ENCODE assay signal across 7 mouse cellular contexts in genomic region chr7:19627721-19628120, GRCm38 (mm10). TPM values are rescaled to one million over a fixed set of nuclear protein-coding genes. Genes with fewer than 3 reads are reported as not detected.
A peak's percentile ranks its signal among the peaks of the same experiment; 100 is the strongest.
DNase-seq lines count a peak whose midpoint lies in the region; ATAC-seq and TF ChIP-seq lines count a peak whose summit lies in the region.

No protein-coding gene starts in this region.

- H3K4me1 ChIP-seq in megakaryocyte, embryonic 14.5 days = peaks cover 58% of the 10 kb centered on the region
- H3K4me1 ChIP-seq in forebrain, embryonic 13.5 days = peaks cover 11% of the 10 kb centered on the region
- H3K4me1 ChIP-seq in limb, embryonic 10.5 days = peaks cover 16% of the 10 kb centered on the region
- peaks cover 24% of the 10 kb centered on the region for H3K4me1 ChIP-seq in small intestine, adult 2 months (ENCODE audit: control insufficient read depth, insufficient read depth, insufficient read length, low read length)

- no peak overlapping the region for H3K9ac ChIP-seq in forebrain, embryonic 13.5 days

- H3K9me3 ChIP-seq in megakaryocyte, embryonic 14.5 days = no peaks in the 10 kb centered on the region
- H3K9me3 ChIP-seq in forebrain, embryonic 13.5 days (replicated peaks) = no peaks in the 10 kb centered on the region
- H3K9me3 ChIP-seq in limb, embryonic 10.5 days (replicated peaks) = no peaks in the 10 kb centered on the region

- ATAC-seq in megakaryocyte, adult 5-6 weeks (ENCODE audit: poor library complexity, severe bottlenecking) = no peak
- no peak for ATAC-seq in forebrain, embryonic 13.5 days

- WGBS in forebrain, embryonic 13.5 days = 68% methylated on average over 3 of the region's 3 CpGs
- 71% methylated on average over 3 of the region's 3 CpGs for WGBS in limb, embryonic 10.5 days
- WGBS in small intestine, adult 2 months = 43% methylated on average over 3 of the region's 3 CpGs

- DNase-seq in limb, embryonic 10.5 days (ENCODE audit: low spot score) = no peak
- no peak for DNase-seq in T-cell, adult 2 months (ENCODE audit: low spot score)
- DNase-seq in cerebellum, postnatal 14 days = no peak

- no peak for TF ChIP-seq CTCF in small intestine, adult 2 months (IDR thresholded peaks at IDR 0.05; ENCODE audit: extremely low read depth, insufficient read length, insufficient replicate concordance, low read depth, low read length)

- TF ChIP-seq POLR2A in small intestine, adult 2 months (IDR thresholded peaks at IDR 0.05; ENCODE audit: low read depth, low read length) = no peak

- H3K4me2 ChIP-seq in forebrain, embryonic 13.5 days = peak overlapping the region; percentile 92

- no peak overlapping the region for H3K27ac ChIP-seq in forebrain, embryonic 13.5 days
- H3K27ac ChIP-seq in limb, embryonic 10.5 days = no peak overlapping the region
- H3K27ac ChIP-seq in small intestine, adult 2 months (ENCODE audit: insufficient read depth, low read depth, low read length) = peak overlapping the region; percentile 86

- H3K4me3 ChIP-seq in megakaryocyte, embryonic 14.5 days (replicated peaks) = peak overlapping the region; percentile 97
- no peak overlapping the region; the same call in 1 of the 2 replicates for H3K4me3 ChIP-seq in forebrain, embryonic 13.5 days
- peak overlapping the region; percentile 78 for H3K4me3 ChIP-seq in limb, embryonic 10.5 days
- peak overlapping the region; percentile 90 for H3K4me3 ChIP-seq in small intestine, adult 2 months (ENCODE audit: low read depth, low read length)

- H3K27me3 ChIP-seq in megakaryocyte, embryonic 14.5 days (replicated peaks) = peaks cover 1% of the 10 kb centered on the region
- H3K27me3 ChIP-seq in forebrain, embryonic 13.5 days = 0 out of 2 replicates have a peak, but pooled peaks cover 9% of the 10 kb centered on the region
- H3K27me3 ChIP-seq in limb, embryonic 10.5 days (ENCODE audit: low read depth, poor library complexity, severe bottlenecking) = no peaks in the 10 kb centered on the region
- no peaks in the 10 kb centered on the region for H3K27me3 ChIP-seq in small intestine, adult 2 months (ENCODE audit: control insufficient read depth, insufficient read depth, low read length)

- peaks cover 16% of the 10 kb centered on the region for H3K36me3 ChIP-seq in megakaryocyte, embryonic 14.5 days (replicated peaks; ENCODE audit: low read length)
- peaks cover 10% of the 10 kb centered on the region for H3K36me3 ChIP-seq in forebrain, embryonic 13.5 days (ENCODE audit: poor library complexity, severe bottlenecking)
- peaks cover 11% of the 10 kb centered on the region for H3K36me3 ChIP-seq in limb, embryonic 10.5 days
- H3K36me3 ChIP-seq in small intestine, adult 2 months (ENCODE audit: control insufficient read depth, insufficient read depth, low read length) = peaks cover 4% of the 10 kb centered on the region; the same call in 1 of the 2 replicates

RNA-seq across cellular contexts. Expression of gene Relb, which starts 1.5 kb away (rescaled TPM):
- 14.8 and 22.5 TPM in 2 replicates for polyA plus RNA-seq in megakaryocyte, embryonic 14.5 days (2012; ENCODE audit: insufficient read depth, low replicate concordance)
- total RNA-seq in megakaryocyte, adult 5-6 weeks (2015) = 8.3 and 8.6 TPM in 2 replicates
- 9.3 and 10.3 TPM in 2 replicates for total RNA-seq in megakaryocyte, adult 5-6 weeks (2017)
- 1.5 and 2.6 TPM in 2 replicates for polyA plus RNA-seq in forebrain, embryonic 13.5 days (2015; fragmentation: Nextera tagmentation; extraction: Ambion mirVana)
- polyA plus RNA-seq in limb, embryonic 10.5 days (2016; fragmentation: Nextera tagmentation; extraction: Ambion mirVana) = 3.8 and 4.2 TPM in 2 replicates
- polyA plus RNA-seq in small intestine, adult 2 months (2012; rRNA removed) = 47.2 and 144 TPM in 2 replicates

RNA-seq across cellular contexts. Expression of gene Clasrp, which starts 23.4 kb away (rescaled TPM):
- polyA plus RNA-seq in megakaryocyte, embryonic 14.5 days (2012; ENCODE audit: insufficient read depth, low replicate concordance) = 109 and 265 TPM in 2 replicates
- total RNA-seq in megakaryocyte, adult 5-6 weeks (2015) = 15.8 and 23.4 TPM in 2 replicates
- total RNA-seq in megakaryocyte, adult 5-6 weeks (2017) = 28.8 and 32.6 TPM in 2 replicates
- polyA plus RNA-seq in forebrain, embryonic 13.5 days (2015; fragmentation: Nextera tagmentation; extraction: Ambion mirVana) = 54.0 and 55.7 TPM in 2 replicates
- polyA plus RNA-seq in limb, embryonic 10.5 days (2016; fragmentation: Nextera tagmentation; extraction: Ambion mirVana) = 59.0 and 63.4 TPM in 2 replicates
- 91.6 and 184 TPM in 2 replicates for polyA plus RNA-seq in small intestine, adult 2 months (2012; rRNA removed)

RNA-seq across cellular contexts. Expression of gene Clptm1, which starts 37.1 kb away (rescaled TPM):
- polyA plus RNA-seq in megakaryocyte, embryonic 14.5 days (2012; ENCODE audit: insufficient read depth, low replicate concordance) = 153 and 336 TPM in 2 replicates
- 56.6 and 62.8 TPM in 2 replicates for total RNA-seq in megakaryocyte, adult 5-6 weeks (2015)
- 33.2 and 37.8 TPM in 2 replicates for total RNA-seq in megakaryocyte, adult 5-6 weeks (2017)
- 64.2 and 71.3 TPM in 2 replicates for polyA plus RNA-seq in forebrain, embryonic 13.5 days (2015; fragmentation: Nextera tagmentation; extraction: Ambion mirVana)
- 84.5 and 86.3 TPM in 2 replicates for polyA plus RNA-seq in limb, embryonic 10.5 days (2016; fragmentation: Nextera tagmentation; extraction: Ambion mirVana)
- polyA plus RNA-seq in small intestine, adult 2 months (2012; rRNA removed) = 70.5 and 141 TPM in 2 replicates

RNA-seq across cellular contexts. Expression of gene Apoc2, which starts 50.0 kb away (rescaled TPM):
- polyA plus RNA-seq in megakaryocyte, embryonic 14.5 days (2012; ENCODE audit: insufficient read depth, low replicate concordance) = 114 TPM in 1 of 2 replicates, not detected in the other
- total RNA-seq in megakaryocyte, adult 5-6 weeks (2015) = 90.8 and 107 TPM in 2 replicates
- 79.2 and 97.6 TPM in 2 replicates for total RNA-seq in megakaryocyte, adult 5-6 weeks (2017)
- 0.50 TPM in 1 of 2 replicates, not detected in the other for polyA plus RNA-seq in forebrain, embryonic 13.5 days (2015; fragmentation: Nextera tagmentation; extraction: Ambion mirVana)
- polyA plus RNA-seq in limb, embryonic 10.5 days (2016; fragmentation: Nextera tagmentation; extraction: Ambion mirVana) = 0.28 TPM in 1 of 2 replicates, not detected in the other
- polyA plus RNA-seq in small intestine, adult 2 months (2012; rRNA removed) = 1,337 and 1,661 TPM in 2 replicates

RNA-seq across cellular contexts. Expression of gene Gemin7, which starts 50.3 kb away (rescaled TPM):
- 30.5 and 69.9 TPM in 2 replicates for polyA plus RNA-seq in megakaryocyte, embryonic 14.5 days (2012; ENCODE audit: insufficient read depth, low replicate concordance)
- 78.2 and 107 TPM in 2 replicates for total RNA-seq in megakaryocyte, adult 5-6 weeks (2015)
- 39.9 and 49.3 TPM in 2 replicates for total RNA-seq in megakaryocyte, adult 5-6 weeks (2017)
- polyA plus RNA-seq in forebrain, embryonic 13.5 days (2015; fragmentation: Nextera tagmentation; extraction: Ambion mirVana) = 130 TPM in 2 replicates
- polyA plus RNA-seq in limb, embryonic 10.5 days (2016; fragmentation: Nextera tagmentation; extraction: Ambion mirVana) = 196 and 201 TPM in 2 replicates
- 85.5 and 146 TPM in 2 replicates for polyA plus RNA-seq in small intestine, adult 2 months (2012; rRNA removed)
